ENCODE assay signal across 17 mouse cellular contexts in genomic region chr2:148180245-148180644, GRCm38 (mm10).
"Had no signal": no experiment of that assay in that cellular context is flagged by ENCODE, and none has a peak within 500 bp of the region (broad histone marks: within the 10 kb centered on the region; RNA-seq: fewer than 3 reads in every experiment).

No protein-coding gene starts in this region.

- H3K36me3 ChIP-seq: limb, embryonic 15.5 days had no signal

- H3K27me3 ChIP-seq: limb, embryonic 15.5 days had no signal

- ATAC-seq: liver, postnatal 0 days had no signal

- H3K9me3 ChIP-seq: limb, embryonic 15.5 days had no signal

- H3K9ac ChIP-seq: limb, embryonic 15.5 days; liver, embryonic 14.5 days; liver, postnatal 0 days; lung, embryonic 14.5 days had no signal

- H3K27ac ChIP-seq: kidney, postnatal 0 days; layer of hippocampus, adult 2 months; limb, embryonic 15.5 days; liver, embryonic 14.5 days had no signal

- H3K4me3 ChIP-seq: layer of hippocampus, adult 2 months; limb, embryonic 15.5 days had no signal

- DNase-seq: kidney, adult 2 months; kidney, postnatal 25 days; layer of hippocampus, adult 9-11 months; left cerebral cortex, postnatal 4 days; liver, postnatal 0 days; lung, embryonic 14.5 days; lung, postnatal 10 days; lung, postnatal 4 days; midbrain, embryonic 14.5 days; thymus, adult 18-20 months; thymus, postnatal 36 days had no signal

- H3K4me2 ChIP-seq: limb, embryonic 15.5 days; liver, embryonic 11.5 days; lung, embryonic 14.5 days; midbrain, embryonic 11.5 days had no signal
